ENCODE assay signal across 8 mouse cellular contexts in the genomic region with DNA sequence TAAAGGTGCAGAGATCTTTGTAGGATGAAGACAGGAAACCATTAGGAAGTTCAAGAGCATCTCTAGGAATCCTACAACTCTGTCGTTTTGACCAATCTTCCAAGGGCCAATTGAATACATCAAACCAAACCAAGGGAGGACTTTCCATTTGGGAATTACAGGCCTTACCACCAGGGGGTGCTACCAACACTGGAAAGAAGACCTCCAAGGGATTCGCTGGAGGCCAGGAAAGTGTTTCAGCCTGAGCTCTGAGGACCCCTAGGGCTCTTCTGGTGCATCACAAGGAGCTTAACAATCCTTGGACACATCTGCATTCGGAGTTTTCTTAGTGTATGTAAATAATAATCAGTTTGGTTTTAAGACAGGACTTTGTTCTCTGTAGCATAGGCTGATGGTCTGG. TPM values are rescaled to one million over a fixed set of nuclear protein-coding genes. Genes with fewer than 3 reads are reported as not detected.
DNase-seq lines count a peak whose midpoint lies in the region; ATAC-seq and TF ChIP-seq lines count a peak whose summit lies in the region.

No protein-coding gene starts in this region.

- no peak for TF ChIP-seq POLR2A in ES-Bruce4 (IDR thresholded peaks at IDR 0.05; ENCODE audit: insufficient read depth, low read length)

- no peak for ATAC-seq in activated CD4-positive, CD25-positive, alpha-beta regulatory T cell, adult 4 months

- H3K9ac ChIP-seq in ES-Bruce4 (ENCODE audit: low read depth, poor library complexity, severe bottlenecking) = no peak overlapping the region

- peak; percentile 95 for TF ChIP-seq CTCF in ES-Bruce4 (IDR thresholded peaks at IDR 0.05; ENCODE audit: low read depth, low read length)

- no peak overlapping the region for H3K27ac ChIP-seq in ES-Bruce4 (ENCODE audit: insufficient read depth, low read length)

- no peaks in the 10 kb centered on the region for H3K4me1 ChIP-seq in ES-Bruce4 (ENCODE audit: control insufficient read depth, insufficient read depth, low read length)

- H3K36me3 ChIP-seq in ES-Bruce4 (ENCODE audit: control insufficient read depth, insufficient read depth, low read length, poor library complexity, severe bottlenecking) = no peaks in the 10 kb centered on the region

- H3K4me3 ChIP-seq in ES-Bruce4 (ENCODE audit: low read depth, low read length) = no peak overlapping the region

- H3K27me3 ChIP-seq in ES-Bruce4 (ENCODE audit: control insufficient read depth, insufficient read depth, low read length, poor library complexity, severe bottlenecking) = no peaks in the 10 kb centered on the region

- DNase-seq in 416B (ENCODE audit: low read depth) = peak; percentile 92
- DNase-seq in c-Kit-positive CD71-positive TER-119-negative erythroid progenitor cells, embryonic 14.5 days (ENCODE audit: low read depth) = peak; percentile 71
- DNase-seq in frontal cortex, postnatal 14 days (ENCODE audit: low spot score in 2 of 2) = peak; percentile 63 to 85
- DNase-seq in kidney, postnatal 25 days = peak; percentile 89 to 96
- peak; percentile 81 to 90 for DNase-seq in lung, adult 18-20 months
- peak; percentile 77 to 82 for DNase-seq in right cerebral cortex, postnatal 36 days (ENCODE audit: low spot score in 2 of 2)

- TF ChIP-seq EP300 in ES-Bruce4 (IDR thresholded peaks at IDR 0.05; ENCODE audit: insufficient read depth, low read depth, low read length) = no peak

- H3K9me3 ChIP-seq in ES-Bruce4 (replicated peaks; ENCODE audit: control insufficient read depth, insufficient read depth, low read length, poor library complexity, severe bottlenecking) = no peaks in the 10 kb centered on the region

RNA-seq across cellular contexts. Expression of gene Nptn, which starts 3.4 kb away (rescaled TPM):
- 91.4 and 93.4 TPM in 2 replicates for polyA plus RNA-seq in ES-Bruce4 (2011; ENCODE audit: insufficient read depth, insufficient read length, low read depth, missing spikeins)
- 100 to 1,000 TPM; 106 to 119 TPM for polyA plus RNA-seq in activated CD4-positive, CD25-positive, alpha-beta regulatory T cell, adult 4 months (2017; shearing (Covaris generic))

RNA-seq across cellular contexts. Expression of gene Cd276, which starts 23.4 kb away (rescaled TPM):
- polyA plus RNA-seq in ES-Bruce4 (2011; ENCODE audit: insufficient read depth, insufficient read length, low read depth, missing spikeins) = 51.1 and 56.9 TPM in 2 replicates
- polyA plus RNA-seq in activated CD4-positive, CD25-positive, alpha-beta regulatory T cell, adult 4 months (2017; shearing (Covaris generic)) = not detected

Comparison
In these comparisons a context has a peak if more than half of its experiments do, and no peak if none do; other contexts are left out.
1. RNA of gene Cd276, which starts 23.4 kb away (polyA plus RNA-seq): 51.1 to 56.9 TPM in ES-Bruce4; not detected in activated CD4-positive, CD25-positive, alpha-beta regulatory T cell, adult 4 months; every median in the first group is over 10 times any median in the second.
2. Peak in every context shown above with its lines, with median percentiles within 50 percentile points of each other: DNase-seq.